Mouse (Mus musculus): Measurements from ENCODE around the gene Prkcd. TPM values are rescaled to one million over a fixed set of nuclear protein-coding genes. Genes with fewer than 3 reads are reported as not detected.

Gene Prkcd
- polyA plus RNA-seq, 1 experiment from 2014 or later: 62.8 TPM

DNA sequence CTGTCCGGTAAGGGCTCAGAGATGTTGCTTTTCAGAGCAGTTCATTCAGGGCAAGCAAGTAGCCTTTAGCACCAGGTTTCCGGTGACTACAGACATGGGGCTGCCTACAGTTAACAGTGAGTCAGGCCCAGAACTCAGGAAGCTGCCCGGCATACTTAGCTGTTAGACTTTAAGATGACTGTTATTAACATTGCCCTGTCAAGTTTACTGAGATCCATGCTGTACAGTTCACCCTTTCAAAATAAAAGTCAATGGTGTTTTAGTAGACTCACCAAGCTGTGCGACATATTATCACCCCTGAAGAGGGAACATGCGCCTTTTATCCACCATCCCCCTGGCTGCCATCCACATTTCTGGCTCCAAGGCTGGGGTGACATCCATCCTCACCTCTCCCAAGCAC lies 49.8 kb downstream of the Prkcd start:
- no peak for TF ChIP-seq EP300 (optimal IDR thresholded peaks at IDR 0.05)
- no peaks in the 10 kb centered on the region for H3K9me3 ChIP-seq (ENCODE audit: control insufficient read depth, low read length)
- no peaks in the 10 kb centered on the region for H3K4me1 ChIP-seq (replicated peaks; ENCODE audit: control insufficient read depth, insufficient read depth)
- ATAC-seq (ENCODE audit: low FRiP score, low TSS enrichment) (0 out of 2 replicates have a peak, but pooled peaks have one; percentile 21), DNase-seq (ENCODE audit: low spot score) (no peak)
- no peak overlapping the region for H3K4me3 ChIP-seq (ENCODE audit: low read depth, low read length)
- H3K27ac ChIP-seq (replicated peaks): no peak overlapping the region
- H3K36me3 ChIP-seq (ENCODE audit: control insufficient read depth, insufficient read depth, low read length): peaks cover 7% of the 10 kb centered on the region
- H3K9ac ChIP-seq (ENCODE audit: low read length): no peak overlapping the region
- WGBS: 36% methylated on average over 5 of the region's 5 CpGs
- H3K27me3 ChIP-seq (ENCODE audit: control insufficient read depth, insufficient read depth, low read length): no peaks in the 10 kb centered on the region
- no peak overlapping the region for H3K4me2 ChIP-seq (replicated peaks; ENCODE audit: low read depth)

DNA sequence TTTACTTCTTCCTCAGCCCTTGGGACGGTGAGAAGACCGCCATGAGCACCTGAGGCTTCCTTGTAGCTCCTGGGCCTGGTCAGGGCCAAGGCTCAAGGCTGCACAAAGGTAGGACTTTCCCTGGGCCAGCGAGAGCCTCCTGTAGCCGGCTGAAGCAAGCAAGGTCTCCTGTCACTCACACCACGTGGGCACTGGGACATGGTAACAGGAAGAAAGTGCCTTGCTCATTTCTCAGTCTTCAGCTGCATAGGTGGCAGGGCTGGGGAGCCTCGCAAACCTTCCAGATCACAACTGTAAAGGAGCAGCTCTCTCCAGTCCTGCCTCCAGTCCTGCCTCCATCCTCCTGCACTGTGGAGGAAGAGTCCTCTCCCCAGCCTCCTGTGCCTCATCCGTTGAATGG lies 50.2 kb downstream of the Prkcd start:
- H3K27ac ChIP-seq (replicated peaks): no peak overlapping the region

DNA sequence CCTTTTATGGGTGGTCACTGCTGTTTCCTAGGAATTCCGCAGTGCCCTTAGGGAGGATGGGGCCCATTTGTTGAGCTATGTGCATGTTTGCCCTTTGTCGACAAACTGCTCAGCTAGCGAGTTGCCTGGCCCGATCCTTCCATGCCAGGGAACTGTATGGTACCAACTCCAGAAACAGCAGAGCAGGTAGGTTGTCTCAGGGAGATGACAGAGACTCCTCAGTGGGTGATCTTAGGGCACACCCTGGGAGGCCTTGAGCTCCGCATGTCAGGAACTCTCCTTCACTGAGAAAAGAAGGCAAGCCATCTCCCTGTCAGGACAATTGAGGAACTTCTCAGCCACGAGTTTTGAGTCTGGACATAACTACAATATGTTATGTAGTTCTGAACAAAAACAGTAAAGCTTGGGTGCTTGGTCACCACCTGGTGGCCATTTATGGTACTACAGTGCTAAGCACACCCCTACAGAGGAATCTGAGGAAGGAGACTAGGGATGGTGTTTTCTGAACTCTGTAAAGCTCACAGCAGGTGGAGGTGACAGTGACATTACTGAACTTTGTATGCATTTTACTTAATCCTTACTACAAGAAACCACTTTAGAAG lies 51.9 kb downstream of the Prkcd start:
- Histone ChIP-seq H3K27ac (replicated peaks) (peak overlapping the region; percentile 40; the same call in 1 of the 2 replicates), H3K9ac (ENCODE audit: low read length) (no peak overlapping the region), H3K27me3 (ENCODE audit: control insufficient read depth, insufficient read depth, low read length) (no peaks in the 10 kb centered on the region), H3K36me3 (ENCODE audit: control insufficient read depth, insufficient read depth, low read length) (peaks cover 20% of the 10 kb centered on the region), H3K4me3 (ENCODE audit: low read depth, low read length) (no peak overlapping the region), H3K9me3 (ENCODE audit: control insufficient read depth, low read length) (no peaks in the 10 kb centered on the region), H3K4me2 (replicated peaks; ENCODE audit: low read depth) (no peak overlapping the region), H3K4me1 (replicated peaks; ENCODE audit: control insufficient read depth, insufficient read depth) (no peaks in the 10 kb centered on the region)
- 58% methylated on average over 6 of the region's 6 CpGs for WGBS
- peak; percentile 95 for TF ChIP-seq CTCF (IDR thresholded peaks at IDR 0.05; ENCODE audit: low read depth)
- no peak for TF ChIP-seq EP300 (optimal IDR thresholded peaks at IDR 0.05)
- ATAC-seq (ENCODE audit: low FRiP score, low TSS enrichment): peak; percentile 41
- peak; percentile 77 for DNase-seq (ENCODE audit: low spot score)

More for the DNA sequence above, 50.2 kb downstream of the Prkcd start:
- Histone ChIP-seq H3K4me3 (ENCODE audit: low read depth, low read length) (no peak overlapping the region), H3K9ac (ENCODE audit: low read length) (no peak overlapping the region), H3K4me1 (replicated peaks; ENCODE audit: control insufficient read depth, insufficient read depth) (no peaks in the 10 kb centered on the region), H3K4me2 (replicated peaks; ENCODE audit: low read depth) (no peak overlapping the region), H3K36me3 (ENCODE audit: control insufficient read depth, insufficient read depth, low read length) (peaks cover 10% of the 10 kb centered on the region), H3K9me3 (ENCODE audit: control insufficient read depth, low read length) (no peaks in the 10 kb centered on the region), H3K27me3 (ENCODE audit: control insufficient read depth, insufficient read depth, low read length) (no peaks in the 10 kb centered on the region)
- DNase-seq (ENCODE audit: low spot score) (no peak), ATAC-seq (ENCODE audit: low FRiP score, low TSS enrichment) (no peak)
- no peak for TF ChIP-seq EP300 (optimal IDR thresholded peaks at IDR 0.05)
- no peak for TF ChIP-seq CTCF (IDR thresholded peaks at IDR 0.05; ENCODE audit: low read depth)
- WGBS: 61% methylated on average over 7 of the region's 7 CpGs

DNA sequence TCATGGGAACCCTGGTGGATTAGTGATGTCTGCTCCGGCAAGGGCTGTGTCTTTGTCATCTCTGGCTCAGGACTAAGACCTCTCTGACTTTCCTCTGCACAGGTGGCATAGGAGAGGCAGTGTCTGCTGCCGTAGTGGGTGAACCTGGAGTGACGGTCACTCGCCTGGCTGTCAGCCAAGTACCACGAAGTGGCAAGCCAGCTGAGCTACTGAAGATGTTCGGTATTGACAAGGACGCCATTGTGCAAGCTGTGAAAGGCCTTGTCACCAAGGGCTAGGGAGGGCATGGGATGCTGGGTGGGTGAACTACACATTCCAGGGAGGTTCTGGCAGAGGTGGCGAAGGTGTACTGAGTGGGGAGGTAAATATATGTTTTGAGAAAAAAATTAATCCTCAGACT lies 52.8 kb downstream of the Prkcd start:
- Histone ChIP-seq H3K4me1 (replicated peaks; ENCODE audit: control insufficient read depth, insufficient read depth) (no peaks in the 10 kb centered on the region), H3K4me3 (ENCODE audit: low read depth, low read length) (no peak overlapping the region), H3K27me3 (ENCODE audit: control insufficient read depth, insufficient read depth, low read length) (no peaks in the 10 kb centered on the region), H3K9me3 (ENCODE audit: control insufficient read depth, low read length) (no peaks in the 10 kb centered on the region), H3K9ac (ENCODE audit: low read length) (no peak overlapping the region), H3K4me2 (replicated peaks; ENCODE audit: low read depth) (no peak overlapping the region), H3K27ac (replicated peaks) (no peak overlapping the region), H3K36me3 (ENCODE audit: control insufficient read depth, insufficient read depth, low read length) (peaks cover 26% of the 10 kb centered on the region)
- DNase-seq (ENCODE audit: low spot score) (no peak), ATAC-seq (ENCODE audit: low FRiP score, low TSS enrichment) (no peak)
- 52% methylated on average over 8 of the region's 8 CpGs for WGBS
- TF ChIP-seq EP300 (optimal IDR thresholded peaks at IDR 0.05) (no peak), CTCF (IDR thresholded peaks at IDR 0.05; ENCODE audit: low read depth) (no peak)

DNA sequence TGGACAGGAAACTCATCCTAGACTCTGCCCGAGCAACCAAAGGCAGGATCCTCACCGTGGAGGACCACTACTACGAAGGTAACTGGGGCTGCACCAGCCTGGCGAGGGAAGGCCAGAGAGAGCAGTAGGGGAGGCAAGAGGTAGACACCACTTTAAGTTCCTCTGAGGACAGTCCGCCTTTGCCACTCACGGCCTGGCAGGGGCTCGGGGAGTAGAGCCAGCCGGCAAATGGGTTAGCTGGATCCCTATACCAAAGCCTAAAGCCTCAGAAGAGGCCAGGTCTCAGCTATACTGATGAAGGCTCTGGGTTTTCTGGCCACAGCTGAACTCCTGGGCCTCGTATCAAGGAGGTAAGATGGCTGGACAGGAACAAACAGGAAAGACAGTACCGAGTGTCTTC lies 53.8 kb downstream of the Prkcd start:
- Histone ChIP-seq H3K36me3 (ENCODE audit: control insufficient read depth, insufficient read depth, low read length) (peaks cover 28% of the 10 kb centered on the region), H3K9ac (ENCODE audit: low read length) (no peak overlapping the region), H3K4me2 (replicated peaks; ENCODE audit: low read depth) (no peak overlapping the region), H3K4me1 (replicated peaks; ENCODE audit: control insufficient read depth, insufficient read depth) (no peaks in the 10 kb centered on the region), H3K4me3 (ENCODE audit: low read depth, low read length) (no peak overlapping the region), H3K27ac (replicated peaks) (no peak overlapping the region), H3K27me3 (ENCODE audit: control insufficient read depth, insufficient read depth, low read length) (no peaks in the 10 kb centered on the region), H3K9me3 (ENCODE audit: control insufficient read depth, low read length) (no peaks in the 10 kb centered on the region)
- TF ChIP-seq EP300 (optimal IDR thresholded peaks at IDR 0.05): no peak
- no peak for TF ChIP-seq CTCF (IDR thresholded peaks at IDR 0.05; ENCODE audit: low read depth)
- 88% methylated on average over 10 of the region's 10 CpGs for WGBS
- DNase-seq (ENCODE audit: low spot score) (no peak), ATAC-seq (ENCODE audit: low FRiP score, low TSS enrichment) (no peak)

DNA sequence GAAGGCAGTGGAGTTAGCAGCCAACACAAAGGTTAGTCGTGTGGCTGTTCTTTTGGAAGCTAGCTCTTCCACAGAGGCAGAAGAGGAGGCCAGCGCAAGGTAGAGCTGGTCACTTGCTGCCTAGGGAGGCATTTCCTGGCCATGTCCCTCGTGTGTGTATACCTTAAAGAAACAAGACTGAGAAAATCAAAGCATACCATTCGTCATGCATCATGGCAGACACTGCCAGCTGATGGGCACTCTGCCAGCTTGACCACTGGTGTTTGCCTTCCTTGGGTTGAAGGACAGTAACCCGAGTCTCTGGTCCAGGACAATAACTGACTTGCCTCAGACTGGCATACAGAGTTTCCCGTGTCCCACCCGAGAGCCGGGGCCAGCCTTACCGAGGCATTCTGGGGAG lies 55.7 kb downstream of the Prkcd start:
- Histone ChIP-seq H3K4me3 (ENCODE audit: low read depth, low read length) (no peak overlapping the region), H3K27me3 (ENCODE audit: control insufficient read depth, insufficient read depth, low read length) (no peaks in the 10 kb centered on the region), H3K36me3 (ENCODE audit: control insufficient read depth, insufficient read depth, low read length) (peaks cover 48% of the 10 kb centered on the region), H3K4me1 (replicated peaks; ENCODE audit: control insufficient read depth, insufficient read depth) (no peaks in the 10 kb centered on the region), H3K27ac (replicated peaks) (no peak overlapping the region), H3K9me3 (ENCODE audit: control insufficient read depth, low read length) (no peaks in the 10 kb centered on the region), H3K9ac (ENCODE audit: low read length) (no peak overlapping the region), H3K4me2 (replicated peaks; ENCODE audit: low read depth) (no peak overlapping the region)
- 66% methylated on average over 9 of the region's 9 CpGs for WGBS
- TF ChIP-seq EP300 (optimal IDR thresholded peaks at IDR 0.05) (no peak), CTCF (IDR thresholded peaks at IDR 0.05; ENCODE audit: low read depth) (no peak)
- no peak for DNase-seq (ENCODE audit: low spot score)
- ATAC-seq (ENCODE audit: low FRiP score, low TSS enrichment): no peak
